Mouse (Mus musculus): ENCODE measurements around the gene Ptprz1. TPM values are rescaled to one million over a fixed set of nuclear protein-coding genes. Genes with fewer than 3 reads are reported as not detected.

Gene Ptprz1
- polyA plus RNA-seq (2015; fragmentation: Nextera tagmentation; extraction: Ambion mirVana) = 3.2 and 4.9 TPM in 2 replicates

- H3K27ac ChIP-seq = no peak within 1 kb of the TSS
- peak; percentile 75 for ATAC-seq (replicated peaks; ENCODE audit: insufficient number of reproducible peaks, insufficient read depth, low FRiP score, low read depth)
- peak within 1 kb of the TSS; percentile 98 for H3K4me2 ChIP-seq
- H3K9me3 ChIP-seq (replicated peaks) = no peaks in the 10 kb centered on the region
- peak within 1 kb of the TSS; percentile 46 for H3K9ac ChIP-seq
- no peaks in the 10 kb centered on the region for H3K36me3 ChIP-seq
- peak within 1 kb of the TSS; percentile 65 for H3K4me3 ChIP-seq
- H3K27me3 ChIP-seq = peaks cover 41% of the 10 kb centered on the region
- H3K4me1 ChIP-seq (replicated peaks) = peaks cover 12% of the 10 kb centered on the region
- WGBS = 2% methylated on average over 44 of the region's 44 CpGs
Measured at GRCm38 (mm10) chr6:22874781-22875613, at the start of gene Ptprz1. TSS of gene Ptprz1 (plus strand) at chr6:22875502.

DNA sequence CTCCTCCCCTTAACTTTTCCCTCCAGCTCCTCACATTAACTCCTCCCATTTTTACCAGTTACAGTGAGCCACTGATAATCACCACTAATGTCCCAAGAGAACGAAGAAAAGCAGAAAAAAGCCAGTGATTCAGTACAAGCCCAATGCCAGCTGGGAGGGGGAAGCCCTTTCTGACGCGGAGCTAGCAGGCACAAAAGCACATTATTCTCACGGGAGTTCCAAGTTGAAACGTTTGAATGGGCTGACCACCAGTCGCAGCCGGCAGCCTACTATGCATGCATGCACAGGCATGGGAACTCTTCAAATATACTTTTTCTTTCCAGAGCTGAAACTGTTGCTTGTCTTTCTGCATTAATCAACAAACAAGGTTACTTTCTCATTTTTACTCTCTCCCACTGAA lies 41.7 kb upstream of the Ptprz1 start:
- WGBS = 45% methylated on average over 7 of the region's 7 CpGs
- no peak overlapping the region for H3K27ac ChIP-seq
- H3K9ac ChIP-seq = no peak overlapping the region
- no peaks in the 10 kb centered on the region for H3K36me3 ChIP-seq
- H3K4me3 ChIP-seq = no peak overlapping the region
- no peaks in the 10 kb centered on the region for H3K9me3 ChIP-seq (replicated peaks)
- ATAC-seq (replicated peaks; ENCODE audit: insufficient number of reproducible peaks, insufficient read depth, low FRiP score, low read depth) = no peak
- H3K4me1 ChIP-seq (replicated peaks) = no peaks in the 10 kb centered on the region
- no peaks in the 10 kb centered on the region for H3K27me3 ChIP-seq
- no peak overlapping the region for H3K4me2 ChIP-seq

DNA sequence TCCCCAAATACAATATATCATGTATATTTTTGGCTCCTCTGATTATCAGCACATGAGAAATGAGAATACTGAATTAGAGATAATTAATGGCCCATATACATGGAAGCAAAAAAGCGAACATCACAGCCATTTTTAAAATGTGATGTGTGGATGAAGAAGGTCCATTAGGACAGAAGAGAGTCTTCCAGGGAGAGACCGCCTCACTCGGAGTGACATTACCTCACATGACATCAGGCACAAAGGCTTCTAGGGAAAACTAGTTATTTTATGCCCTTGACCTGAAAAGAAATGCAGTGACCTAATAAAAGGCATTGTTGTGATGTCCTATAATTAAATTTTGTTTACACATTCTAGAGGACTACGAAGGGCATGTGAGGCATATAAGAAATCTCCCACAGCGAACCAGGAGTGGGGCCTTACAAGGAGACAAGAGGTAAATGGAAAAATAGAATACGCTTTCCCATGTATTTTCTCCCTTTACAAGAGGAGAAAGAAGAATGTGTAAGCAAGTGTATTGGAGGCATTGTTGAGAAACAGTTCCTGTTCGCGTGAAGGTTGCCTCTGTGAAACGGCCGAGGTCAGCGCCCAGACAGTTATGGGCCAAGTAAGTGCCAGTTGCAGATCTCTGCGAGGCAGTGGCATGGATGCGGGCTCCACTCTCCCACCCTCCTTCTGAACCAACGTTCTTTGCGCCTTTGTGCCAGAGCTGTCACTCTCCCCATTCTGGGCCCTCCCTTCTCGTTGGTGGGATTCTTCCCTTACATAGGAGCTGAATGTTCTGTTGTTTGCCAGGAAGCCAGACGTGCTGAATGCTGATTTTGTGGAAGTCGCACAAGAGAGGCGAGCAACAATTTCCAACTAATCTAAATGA lies 41.0 kb upstream of the Ptprz1 start:
- no peak overlapping the region for H3K4me2 ChIP-seq
- no peak overlapping the region for H3K27ac ChIP-seq
- no peak overlapping the region for H3K9ac ChIP-seq
- H3K4me1 ChIP-seq (replicated peaks) = no peaks in the 10 kb centered on the region
- H3K9me3 ChIP-seq (replicated peaks) = no peaks in the 10 kb centered on the region
- WGBS = 77% methylated on average over 19 of the region's 19 CpGs
- no peak overlapping the region for H3K4me3 ChIP-seq
- ATAC-seq (replicated peaks; ENCODE audit: insufficient number of reproducible peaks, insufficient read depth, low FRiP score, low read depth) = no peak
- no peaks in the 10 kb centered on the region for H3K27me3 ChIP-seq
- no peaks in the 10 kb centered on the region for H3K36me3 ChIP-seq

GRCm38 (mm10) chr6:22875614-22876541 lies 576 bp downstream of the Ptprz1 start:
- peak overlapping the region; percentile 65 for H3K4me3 ChIP-seq
- peak; percentile 19; the same call in 1 of the 2 replicates for ATAC-seq (replicated peaks; ENCODE audit: insufficient number of reproducible peaks, insufficient read depth, low FRiP score, low read depth)
- peaks cover 41% of the 10 kb centered on the region for H3K27me3 ChIP-seq
- no peaks in the 10 kb centered on the region for H3K36me3 ChIP-seq
- H3K27ac ChIP-seq = no peak overlapping the region
- peak overlapping the region; percentile 98 for H3K4me2 ChIP-seq
- no peaks in the 10 kb centered on the region for H3K9me3 ChIP-seq (replicated peaks)
- WGBS = 4% methylated on average over 45 of the region's 45 CpGs
- H3K4me1 ChIP-seq (replicated peaks) = peaks cover 12% of the 10 kb centered on the region
- H3K9ac ChIP-seq = peak overlapping the region; percentile 46

DNA sequence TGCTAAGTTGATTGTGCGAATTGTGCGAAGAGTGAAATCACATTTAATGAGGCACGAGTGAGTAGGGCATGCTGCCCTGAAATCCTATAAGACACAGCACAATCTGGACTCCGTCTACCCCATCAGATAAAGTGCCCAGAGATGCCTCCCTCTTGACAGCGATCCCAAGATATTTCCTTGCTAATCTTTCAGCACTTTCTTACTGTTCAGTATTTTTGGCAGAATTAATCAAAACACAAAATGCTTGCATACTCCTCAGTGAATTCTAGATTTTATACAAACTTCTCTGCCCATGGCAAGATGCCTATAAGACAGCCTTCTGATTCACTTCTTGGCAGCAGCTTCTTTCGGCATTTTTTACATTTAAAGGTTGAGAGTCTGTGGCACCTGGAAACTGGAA lies 12.7 kb downstream of the Ptprz1 start:
- Histone ChIP-seq H3K36me3 (no peaks in the 10 kb centered on the region), H3K4me2 (no peak overlapping the region), H3K27ac (no peak overlapping the region), H3K4me1 (replicated peaks) (no peaks in the 10 kb centered on the region), H3K27me3 (no peaks in the 10 kb centered on the region), H3K9me3 (replicated peaks) (no peaks in the 10 kb centered on the region), H3K9ac (no peak overlapping the region), H3K4me3 (no peak overlapping the region)
- 74% methylated on average over 6 of the region's 6 CpGs for WGBS
- no peak for ATAC-seq (replicated peaks; ENCODE audit: insufficient number of reproducible peaks, insufficient read depth, low FRiP score, low read depth)

GRCm38 (mm10) chr6:22889333-22889732 lies 14.0 kb downstream of the Ptprz1 start:
- no peak overlapping the region for H3K4me3 ChIP-seq
- no peaks in the 10 kb centered on the region for H3K9me3 ChIP-seq (replicated peaks)
- no peak overlapping the region for H3K27ac ChIP-seq
- WGBS = 87% methylated on average over 8 of the region's 8 CpGs
- no peaks in the 10 kb centered on the region for H3K36me3 ChIP-seq
- ATAC-seq (replicated peaks; ENCODE audit: insufficient number of reproducible peaks, insufficient read depth, low FRiP score, low read depth) = no peak
- no peak overlapping the region for H3K9ac ChIP-seq
- no peak overlapping the region for H3K4me2 ChIP-seq
- H3K27me3 ChIP-seq = no peaks in the 10 kb centered on the region
- H3K4me1 ChIP-seq (replicated peaks) = no peaks in the 10 kb centered on the region

- no peak overlapping the region for H3K4me3 ChIP-seq
- no peak overlapping the region for H3K4me2 ChIP-seq
- H3K4me1 ChIP-seq (replicated peaks) = no peaks in the 10 kb centered on the region
- no peaks in the 10 kb centered on the region for H3K36me3 ChIP-seq
- no peak for ATAC-seq (replicated peaks; ENCODE audit: insufficient number of reproducible peaks, insufficient read depth, low FRiP score, low read depth)
- H3K27ac ChIP-seq = no peak overlapping the region
- H3K9ac ChIP-seq = no peak overlapping the region
- WGBS = 55% methylated on average over 3 of the region's 3 CpGs
- H3K27me3 ChIP-seq = no peaks in the 10 kb centered on the region
- H3K9me3 ChIP-seq (replicated peaks) = no peaks in the 10 kb centered on the region
Measured at GRCm38 (mm10) chr6:22901983-22902382, 26.7 kb downstream of the Ptprz1 start.

DNA sequence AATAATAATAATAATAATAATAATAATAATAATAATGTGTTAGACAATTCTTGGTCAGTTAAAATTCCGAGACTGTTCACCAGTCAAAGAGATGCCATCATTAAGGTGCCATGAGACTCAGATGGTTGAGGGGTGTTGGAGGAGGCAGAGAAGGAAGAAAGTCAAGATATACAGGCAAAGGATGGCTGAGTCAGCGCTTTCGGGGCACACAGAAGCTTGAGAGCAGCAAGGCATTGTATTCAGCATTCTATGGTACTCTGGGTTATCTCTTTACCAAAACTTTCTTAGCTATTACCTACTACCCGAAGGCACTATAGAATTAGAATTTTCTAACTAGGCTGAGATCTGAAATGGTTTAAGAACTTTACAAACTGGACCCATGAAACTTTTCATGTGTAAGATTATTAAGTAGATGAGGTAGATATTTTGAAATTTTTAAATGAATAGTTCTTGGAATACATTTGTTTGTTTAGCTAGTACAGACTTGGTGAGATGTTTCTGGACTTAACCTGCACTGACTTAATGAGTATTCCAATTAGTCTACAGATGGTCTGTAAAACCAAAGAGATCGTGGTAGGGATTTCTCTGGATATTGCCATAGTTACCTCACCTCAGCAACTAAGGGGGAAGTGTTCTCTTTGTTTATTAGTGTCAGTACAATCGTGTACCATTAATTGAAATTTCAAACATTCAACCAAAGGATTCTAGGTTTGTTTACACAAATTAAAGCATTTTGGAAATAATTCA lies 33.4 kb downstream of the Ptprz1 start:
- no peak overlapping the region for H3K4me2 ChIP-seq
- H3K27ac ChIP-seq = no peak overlapping the region
- no peak for ATAC-seq (replicated peaks; ENCODE audit: insufficient number of reproducible peaks, insufficient read depth, low FRiP score, low read depth)
- no peaks in the 10 kb centered on the region for H3K4me1 ChIP-seq (replicated peaks)
- WGBS = 80% methylated on average over 6 of the region's 6 CpGs
- no peaks in the 10 kb centered on the region for H3K9me3 ChIP-seq (replicated peaks)
- H3K36me3 ChIP-seq = no peaks in the 10 kb centered on the region
- H3K9ac ChIP-seq = no peak overlapping the region
- H3K27me3 ChIP-seq = no peaks in the 10 kb centered on the region
- H3K4me3 ChIP-seq = no peak overlapping the region

DNA sequence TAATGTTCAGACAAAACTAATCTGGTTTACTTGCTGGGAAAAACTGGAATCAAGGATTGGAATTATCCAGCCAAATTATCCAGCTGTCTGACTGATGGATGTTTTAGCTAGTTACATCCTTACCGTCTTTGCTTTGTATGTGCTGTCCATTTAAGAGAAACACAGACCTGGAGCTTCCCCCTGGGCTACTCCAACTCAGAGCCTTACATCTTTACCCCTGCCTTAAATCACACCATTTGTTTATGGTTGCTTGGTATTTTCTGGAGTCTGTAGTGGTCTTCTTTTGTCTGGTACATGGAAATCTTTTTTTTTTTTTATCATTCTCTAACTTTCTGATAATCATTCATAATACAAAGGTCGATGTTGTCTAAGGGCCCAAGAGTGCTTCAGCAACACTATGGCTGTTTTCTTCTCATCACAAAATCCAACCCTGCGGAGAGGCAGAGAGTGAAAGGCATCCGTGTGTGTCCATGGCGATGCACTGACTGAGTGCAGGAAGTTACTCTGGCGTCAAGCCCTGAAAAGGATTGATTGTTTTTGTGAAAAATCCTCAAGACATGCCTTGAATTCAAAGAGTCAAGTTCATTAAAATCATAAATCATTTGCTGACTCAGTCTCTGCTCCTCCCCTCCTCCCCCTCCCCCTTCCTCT lies 34.1 kb downstream of the Ptprz1 start:
- Histone ChIP-seq H3K36me3 (no peaks in the 10 kb centered on the region), H3K9me3 (replicated peaks) (no peaks in the 10 kb centered on the region), H3K4me1 (replicated peaks) (no peaks in the 10 kb centered on the region), H3K4me3 (no peak overlapping the region), H3K9ac (no peak overlapping the region), H3K27me3 (no peaks in the 10 kb centered on the region), H3K27ac (no peak overlapping the region), H3K4me2 (no peak overlapping the region)
- no peak for ATAC-seq (replicated peaks; ENCODE audit: insufficient number of reproducible peaks, insufficient read depth, low FRiP score, low read depth)
- 66% methylated on average over 6 of the region's 6 CpGs for WGBS

DNA sequence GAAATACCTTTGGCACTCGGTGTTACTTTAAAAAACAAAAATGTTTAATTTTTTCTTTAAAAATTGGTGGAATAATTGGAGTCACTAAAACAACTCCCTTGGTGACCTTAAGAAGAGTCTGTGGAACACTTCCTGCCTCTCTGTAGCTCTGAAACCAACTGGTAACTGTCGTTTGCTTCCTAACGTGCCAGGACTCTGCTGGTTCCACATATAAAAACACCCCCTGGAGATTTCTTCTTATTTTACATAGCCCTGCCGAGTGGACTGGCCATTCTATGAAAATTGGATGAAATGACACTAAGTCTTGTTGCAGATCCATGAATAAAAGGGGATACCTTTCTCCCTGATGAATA lies 34.6 kb downstream of the Ptprz1 start:
- no peak overlapping the region for H3K27ac ChIP-seq
- H3K27me3 ChIP-seq = no peaks in the 10 kb centered on the region
- 48% methylated on average over 4 of the region's 4 CpGs for WGBS
- H3K36me3 ChIP-seq = no peaks in the 10 kb centered on the region
- no peak for ATAC-seq (replicated peaks; ENCODE audit: insufficient number of reproducible peaks, insufficient read depth, low FRiP score, low read depth)
- H3K4me1 ChIP-seq (replicated peaks) = no peaks in the 10 kb centered on the region
- no peaks in the 10 kb centered on the region for H3K9me3 ChIP-seq (replicated peaks)
- no peak overlapping the region for H3K4me2 ChIP-seq
- H3K9ac ChIP-seq = no peak overlapping the region
- H3K4me3 ChIP-seq = no peak overlapping the region

Data from heart, embryonic 15.5 days (tissue).